Mouse (Mus musculus): Measurements from ENCODE around the gene Aqp1.

DNA sequence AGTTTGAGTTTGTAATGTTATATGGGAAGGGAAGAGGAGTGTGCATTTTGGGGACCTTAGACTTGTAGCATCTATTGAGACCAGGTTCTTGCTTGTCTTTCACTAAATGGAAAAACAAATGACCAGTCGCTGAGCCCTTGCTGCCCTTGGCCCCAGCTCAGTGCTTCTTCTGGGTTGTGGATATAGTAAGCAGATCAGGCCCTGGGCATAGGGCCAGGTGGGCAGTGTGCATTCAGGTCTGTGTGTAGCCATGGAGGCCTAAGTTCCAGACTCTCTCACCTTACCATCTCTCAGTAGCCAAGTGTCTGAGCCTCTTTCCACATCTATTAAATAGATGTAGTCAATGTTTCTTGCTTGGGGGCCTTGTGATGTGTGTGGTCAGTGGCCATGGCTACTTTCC is 40.9 kb upstream of the Aqp1 start:
- TF ChIP-seq POLR2A (IDR thresholded peaks at IDR 0.05; ENCODE audit: low read depth, low read length) = no peak
- no peak for TF ChIP-seq CTCF (IDR thresholded peaks at IDR 0.05; ENCODE audit: extremely low read depth, insufficient read depth, insufficient read length, insufficient replicate concordance)
